Mouse (Mus musculus): ENCODE results near the gene Timp4. TPM values are rescaled to one million over a fixed set of nuclear protein-coding genes. Genes with fewer than 3 reads are reported as not detected.
"Not testable (repeated sequence)": the region's sequence is repeated elsewhere in the genome, so short reads cannot be mapped to it uniquely, and the experiment has no call there.

Timp4 gene
- polyA plus RNA-seq, 1 experiment from 2014 or later, result 31.5 TPM

- Histone ChIP-seq H3K4me3 (replicated peaks) (no peak overlapping the region), H3K9ac (replicated peaks) (no peak overlapping the region), H3K27me3 (replicated peaks) (no peaks in the 10 kb centered on the region), H3K4me2 (no peak overlapping the region), H3K9me3 (replicated peaks) (no peaks in the 10 kb centered on the region), H3K27ac (replicated peaks) (no peak overlapping the region), H3K36me3 (peaks cover 43% of the 10 kb centered on the region), H3K4me1 (no peaks in the 10 kb centered on the region)
- no peak for ATAC-seq (ENCODE audit: low FRiP score)
- WGBS, result 84% methylated on average over 3 of the region's 3 CpGs
Observed at GRCm38 (mm10) chr6:115245500-115246058, 6.4 kb downstream of the Timp4 start.

- H3K4me1 ChIP-seq, result no peaks in the 10 kb centered on the region
- no peaks in the 10 kb centered on the region for H3K27me3 ChIP-seq (replicated peaks)
- ATAC-seq (ENCODE audit: low FRiP score), result no peak
- H3K9me3 ChIP-seq (replicated peaks), result no peaks in the 10 kb centered on the region
- no peak overlapping the region for H3K9ac ChIP-seq (replicated peaks)
- H3K4me2 ChIP-seq, result no peak overlapping the region
- no peak overlapping the region for H3K4me3 ChIP-seq (replicated peaks)
- H3K27ac ChIP-seq (replicated peaks), result no peak overlapping the region
- H3K36me3 ChIP-seq, result peaks cover 51% of the 10 kb centered on the region
- WGBS, result 81% methylated on average over 2 of the region's 2 CpGs
Observed at GRCm38 (mm10) chr6:115244222-115244621, 7.8 kb downstream of the Timp4 start.

- H3K4me2 ChIP-seq, result no peak overlapping the region
- no peaks in the 10 kb centered on the region for H3K9me3 ChIP-seq (replicated peaks)
- no peaks in the 10 kb centered on the region for H3K27me3 ChIP-seq (replicated peaks)
- WGBS, result 84% methylated on average over 3 of the region's 3 CpGs
- H3K27ac ChIP-seq (replicated peaks), result peak overlapping the region; percentile 28; the same call in 1 of the 2 replicates
- no peak overlapping the region for H3K4me3 ChIP-seq (replicated peaks)
- no peaks in the 10 kb centered on the region for H3K4me1 ChIP-seq
- no peak overlapping the region for H3K9ac ChIP-seq (replicated peaks)
- peaks cover 47% of the 10 kb centered on the region for H3K36me3 ChIP-seq
- peak; percentile 35; the same call in 1 of the 2 replicates for ATAC-seq (ENCODE audit: low FRiP score)
Observed at GRCm38 (mm10) chr6:115241939-115242338, 10.1 kb downstream of the Timp4 start.

- H3K4me2 ChIP-seq, result no peak overlapping the region
- no peak overlapping the region for H3K4me3 ChIP-seq (replicated peaks)
- no peaks in the 10 kb centered on the region for H3K9me3 ChIP-seq (replicated peaks)
- ATAC-seq (ENCODE audit: low FRiP score), result peak; percentile 50; the same call in 1 of the 2 replicates
- H3K9ac ChIP-seq (replicated peaks), result no peak overlapping the region
- H3K27ac ChIP-seq (replicated peaks), result peak overlapping the region; percentile 41; the same call in 1 of the 2 replicates
- no peaks in the 10 kb centered on the region for H3K4me1 ChIP-seq
- H3K36me3 ChIP-seq, result peaks cover 44% of the 10 kb centered on the region
- 68% methylated on average over 3 of the region's 3 CpGs for WGBS
- no peaks in the 10 kb centered on the region for H3K27me3 ChIP-seq (replicated peaks)
Observed at GRCm38 (mm10) chr6:115241131-115241699, 10.8 kb downstream of the Timp4 start.

- H3K9me3 ChIP-seq (replicated peaks); H3K9ac ChIP-seq (replicated peaks); H3K4me1 ChIP-seq; ATAC-seq (ENCODE audit: low FRiP score); H3K27ac ChIP-seq (replicated peaks); H3K27me3 ChIP-seq (replicated peaks); H3K4me3 ChIP-seq (replicated peaks); H3K4me2 ChIP-seq: not testable (repeated sequence)
- WGBS, result 66% methylated on average over 2 of the region's 2 CpGs
- peaks cover 37% of the 10 kb centered on the region for H3K36me3 ChIP-seq
Observed at GRCm38 (mm10) chr6:115240431-115240830, 11.6 kb downstream of the Timp4 start.

GRCm38 (mm10) chr6:115239335-115239734 lies 12.7 kb downstream of the Timp4 start:
- no peak overlapping the region for H3K4me3 ChIP-seq (replicated peaks)
- no peaks in the 10 kb centered on the region for H3K27me3 ChIP-seq (replicated peaks)
- ATAC-seq (ENCODE audit: low FRiP score), result no peak
- WGBS, result 84% methylated on average over 7 of the region's 7 CpGs
- no peaks in the 10 kb centered on the region for H3K4me1 ChIP-seq
- no peak overlapping the region for H3K27ac ChIP-seq (replicated peaks)
- no peak overlapping the region for H3K9ac ChIP-seq (replicated peaks)
- H3K9me3 ChIP-seq (replicated peaks), result no peaks in the 10 kb centered on the region
- peaks cover 27% of the 10 kb centered on the region for H3K36me3 ChIP-seq
- H3K4me2 ChIP-seq, result no peak overlapping the region

GRCm38 (mm10) chr6:115238031-115239027 lies 13.7 kb downstream of the Timp4 start:
- no peak for ATAC-seq (ENCODE audit: low FRiP score)
- WGBS, result 88% methylated on average over 9 of the region's 9 CpGs

GRCm38 (mm10) chr6:115232562-115232961 lies 19.4 kb downstream of the Timp4 start:
- no peak overlapping the region for H3K27ac ChIP-seq (replicated peaks)
- no peak overlapping the region for H3K9ac ChIP-seq (replicated peaks)
- no peaks in the 10 kb centered on the region for H3K27me3 ChIP-seq (replicated peaks)
- no peaks in the 10 kb centered on the region for H3K9me3 ChIP-seq (replicated peaks)
- no peak overlapping the region for H3K4me3 ChIP-seq (replicated peaks)
- no peak overlapping the region for H3K4me2 ChIP-seq
- ATAC-seq (ENCODE audit: low FRiP score), result no peak
- 73% methylated on average over 1 of the region's 1 CpGs for WGBS
- H3K4me1 ChIP-seq, result peaks cover 3% of the 10 kb centered on the region; the same call in 1 of the 2 replicates
- H3K36me3 ChIP-seq, result peaks cover 3% of the 10 kb centered on the region; the same call in 1 of the 2 replicates

More at GRCm38 (mm10) chr6:115238031-115239027, 13.7 kb downstream of the Timp4 start:
- H3K27ac ChIP-seq (replicated peaks), result no peak overlapping the region
- no peaks in the 10 kb centered on the region for H3K4me1 ChIP-seq
- H3K27me3 ChIP-seq (replicated peaks), result no peaks in the 10 kb centered on the region
- H3K4me3 ChIP-seq (replicated peaks), result no peak overlapping the region
- no peak overlapping the region for H3K9ac ChIP-seq (replicated peaks)
- H3K9me3 ChIP-seq (replicated peaks), result no peaks in the 10 kb centered on the region
- H3K36me3 ChIP-seq, result peaks cover 19% of the 10 kb centered on the region
- no peak overlapping the region for H3K4me2 ChIP-seq

- Histone ChIP-seq H3K9me3 (replicated peaks) (no peaks in the 10 kb centered on the region), H3K9ac (replicated peaks) (no peak overlapping the region), H3K27me3 (replicated peaks) (no peaks in the 10 kb centered on the region), H3K27ac (replicated peaks) (no peak overlapping the region), H3K4me2 (no peak overlapping the region), H3K4me1 (peaks cover 3% of the 10 kb centered on the region; the same call in 1 of the 2 replicates), H3K36me3 (no peaks in the 10 kb centered on the region), H3K4me3 (replicated peaks) (no peak overlapping the region)
- WGBS, result 81% methylated on average over 4 of the region's 4 CpGs
- no peak for ATAC-seq (ENCODE audit: low FRiP score)
Observed at GRCm38 (mm10) chr6:115231836-115232235, 20.2 kb downstream of the Timp4 start.

GRCm38 (mm10) chr6:115230557-115230956 lies 21.4 kb downstream of the Timp4 start:
- whole genome bisulfite sequencing, result 38% methylated on average over 3 of the region's 3 CpGs
- no peaks in the 10 kb centered on the region for H3K36me3 ChIP-seq
- no peaks in the 10 kb centered on the region for H3K27me3 ChIP-seq (replicated peaks)
- H3K4me3 ChIP-seq (replicated peaks), result no peak overlapping the region
- ATAC-seq (ENCODE audit: low FRiP score), result no peak
- H3K4me2 ChIP-seq, result no peak overlapping the region
- peaks cover 3% of the 10 kb centered on the region; the same call in 1 of the 2 replicates for H3K4me1 ChIP-seq
- H3K9me3 ChIP-seq (replicated peaks), result no peaks in the 10 kb centered on the region
- no peak overlapping the region for H3K9ac ChIP-seq (replicated peaks)
- no peak overlapping the region for H3K27ac ChIP-seq (replicated peaks)

- ATAC-seq (ENCODE audit: low FRiP score), result no peak
- 9% methylated on average over 2 of the region's 2 CpGs for WGBS
- no peaks in the 10 kb centered on the region for H3K9me3 ChIP-seq (replicated peaks)
Observed at GRCm38 (mm10) chr6:115227529-115227928, 24.5 kb downstream of the Timp4 start.

More at GRCm38 (mm10) chr6:115227529-115227928, 24.5 kb downstream of the Timp4 start:
- Histone ChIP-seq H3K36me3 (no peaks in the 10 kb centered on the region), H3K4me1 (peaks cover 7% of the 10 kb centered on the region; the same call in 1 of the 2 replicates), H3K4me2 (no peak overlapping the region), H3K27ac (replicated peaks) (0 out of 2 replicates have a peak overlapping the region, but pooled peaks have one; percentile 10), H3K9ac (replicated peaks) (no peak overlapping the region), H3K27me3 (replicated peaks) (no peaks in the 10 kb centered on the region), H3K4me3 (replicated peaks) (no peak overlapping the region)

Measured in neural tube, embryonic 15.5 days (tissue).